Mouse (Mus musculus): ENCODE measurements around the gene Dnajb14. TPM values are rescaled to one million over a fixed set of nuclear protein-coding genes. Genes with fewer than 3 reads are reported as not detected.

Gene Dnajb14
- total and polyA plus RNA-seq, 3 experiments: 2.8 to 7.0 (median 4.4) TPM

- H3K4me3 ChIP-seq (replicated peaks in 1 of 3; ENCODE audit: low read depth in 2 of 3, low read length in 2 of 3, poor library complexity in 1 of 3): no peak overlapping the region
- no peak overlapping the region for H3K27ac ChIP-seq (ENCODE audit: insufficient read depth, low read depth)
- DNase-seq (ENCODE audit: extremely low read depth): no peak
- H3K36me3 ChIP-seq (replicated peaks in 1 of 2; ENCODE audit: control insufficient read depth in 1 of 2, insufficient read depth in 1 of 2, low read length in 1 of 2): peaks cover 0 to 3% of the 10 kb centered on the region in 2 experiments
- no peaks in the 10 kb centered on the region for H3K27me3 ChIP-seq (replicated peaks)
- H3K79me2 ChIP-seq (replicated peaks; ENCODE audit: control insufficient read depth, extremely low read depth, insufficient read depth, poor library complexity, severe bottlenecking): no peaks in the 10 kb centered on the region
- H3K4me2 ChIP-seq (ENCODE audit: insufficient read depth, low read depth, poor library complexity, severe bottlenecking): no peak overlapping the region
- no peak overlapping the region for H3K9ac ChIP-seq (ENCODE audit: insufficient read depth, low read depth)
- H3K9me3 ChIP-seq (replicated peaks; ENCODE audit: low read length): peaks cover 6% of the 10 kb centered on the region
- in situ Hi-C loops (cut with MboI; ENCODE audit: low pct_ligation_motif_present, low pct_unique_long_range_greater_than_20kb, low sequenced_read_pairs) (no loop called here), dilution Hi-C loops (cut with MboI; ENCODE audit: extremely low pct_ligation_motif_present, extremely low pct_unique_long_range_greater_than_20kb, low sequenced_read_pairs) (no loop called here)
- peaks cover 0 to 9% of the 10 kb centered on the region in 2 experiments; a peak in 2 of 4 replicates for H3K4me1 ChIP-seq (ENCODE audit: control insufficient read depth in 1 of 2, insufficient read depth in 2 of 2)
- TF ChIP-seq ZNF384 (IDR thresholded peaks at IDR 0.05; ENCODE audit: low read depth, low read length): no peak
- TF ChIP-seq EP300 (IDR thresholded peaks at IDR 0.05; ENCODE audit: low read length): no peak
- no peak for TF ChIP-seq MAX (IDR thresholded peaks at IDR 0.05; ENCODE audit: low read length)
- no peak for TF ChIP-seq JUND (conservative IDR thresholded peaks at IDR 0.05; ENCODE audit: low read depth, low read length)
- TF ChIP-seq MEF2A (IDR thresholded peaks at IDR 0.05; ENCODE audit: borderline replicate concordance, low read depth, low read length): no peak
- no peak for TF ChIP-seq GABPA (IDR thresholded peaks at IDR 0.05; ENCODE audit: insufficient replicate concordance, low read depth, low read length)
- no peak for TF ChIP-seq MAZ (IDR thresholded peaks at IDR 0.05; ENCODE audit: low read depth, low read length)
- no peak for TF ChIP-seq MAFK (IDR thresholded peaks at IDR 0.05; ENCODE audit: insufficient replicate concordance, low read length)
- no peak for TF ChIP-seq BHLHE40 (IDR thresholded peaks at IDR 0.05; ENCODE audit: low read depth, low read length)
- TF ChIP-seq RCOR1 (conservative IDR thresholded peaks at IDR 0.05; ENCODE audit: low read depth, low read length): no peak
- no peak for TF ChIP-seq TBP (conservative IDR thresholded peaks at IDR 0.05; ENCODE audit: low read depth, low read length)
- TF ChIP-seq IRF4 (IDR thresholded peaks at IDR 0.05; ENCODE audit: low read depth, low read length): no peak
- no peak for TF ChIP-seq ZC3H11A (IDR thresholded peaks at IDR 0.05; ENCODE audit: low read depth, low read length)
- TF ChIP-seq RAD21 (IDR thresholded peaks at IDR 0.05; ENCODE audit: low read depth, low read length): no peak
Measured at GRCm38 (mm10) chr3:137856061-137856460, 11.4 kb upstream of the Dnajb14 start.

DNA sequence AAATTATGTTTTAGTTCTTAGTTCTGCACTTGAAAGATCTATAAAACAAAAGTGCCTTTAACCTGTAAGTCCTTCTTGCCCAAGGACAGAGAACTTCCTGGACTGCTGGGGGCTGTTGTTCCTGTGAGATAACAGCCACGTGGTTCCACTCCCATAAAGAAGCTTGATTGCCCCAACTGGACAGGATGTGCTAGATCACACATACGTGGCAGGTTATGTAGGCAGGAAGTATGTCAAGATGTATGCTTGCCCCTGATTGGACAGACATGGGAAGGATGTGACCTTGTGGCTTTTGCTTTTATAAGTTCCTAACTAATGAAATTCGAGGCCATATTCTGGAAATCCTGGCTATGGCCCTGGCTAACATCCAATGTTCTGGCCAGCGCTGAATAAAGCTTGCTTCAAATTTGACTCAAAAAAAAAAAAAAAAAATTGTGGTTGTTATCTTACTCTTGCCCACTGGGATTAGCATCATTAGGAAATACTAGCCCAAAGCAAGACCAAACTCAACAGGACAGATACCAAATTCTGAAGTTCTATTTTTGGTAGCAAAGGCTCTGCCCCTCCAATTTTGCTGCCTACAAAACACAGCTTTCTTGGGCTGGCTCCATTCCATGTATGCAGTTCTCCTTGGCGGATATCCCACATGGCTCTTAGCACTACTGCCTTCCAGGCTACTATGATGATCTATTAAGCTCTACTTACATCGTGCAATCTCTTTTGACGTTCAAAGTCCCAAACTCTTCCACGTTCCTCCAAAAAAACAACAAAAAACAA is 6.9 kb upstream of the Dnajb14 start:
- DNase-seq (ENCODE audit: extremely low read depth): no peak
- H3K9ac ChIP-seq (ENCODE audit: insufficient read depth, low read depth): no peak overlapping the region
- H3K4me3 ChIP-seq (replicated peaks in 1 of 3; ENCODE audit: low read depth in 2 of 3, low read length in 2 of 3, poor library complexity in 1 of 3): no peak overlapping the region
- H3K27ac ChIP-seq (ENCODE audit: insufficient read depth, low read depth): no peak overlapping the region
- peaks cover 0 to 4% of the 10 kb centered on the region in 2 experiments for H3K36me3 ChIP-seq (replicated peaks in 1 of 2; ENCODE audit: control insufficient read depth in 1 of 2, insufficient read depth in 1 of 2, low read length in 1 of 2)
- H3K27me3 ChIP-seq (replicated peaks): no peaks in the 10 kb centered on the region
- H3K9me3 ChIP-seq (replicated peaks; ENCODE audit: low read length): peaks cover 6% of the 10 kb centered on the region
- in situ Hi-C loops (cut with MboI; ENCODE audit: low pct_ligation_motif_present, low pct_unique_long_range_greater_than_20kb, low sequenced_read_pairs): loop anchor here (5.0 to 10.0 kb wide), 2 partner anchors 78 to 284 kb away; partner anchors contain the start of genes Mttp and Trmt10a
- H3K4me1 ChIP-seq (ENCODE audit: control insufficient read depth in 1 of 2, insufficient read depth in 2 of 2): peaks cover 0 to 8% of the 10 kb centered on the region in 2 experiments; a peak in 2 of 4 replicates
- dilution Hi-C loops (cut with MboI; ENCODE audit: extremely low pct_ligation_motif_present, extremely low pct_unique_long_range_greater_than_20kb, low sequenced_read_pairs): no loop called here
- peaks cover 11% of the 10 kb centered on the region for H3K79me2 ChIP-seq (replicated peaks; ENCODE audit: control insufficient read depth, extremely low read depth, insufficient read depth, poor library complexity, severe bottlenecking)
- no peak for TF ChIP-seq RAD21 (IDR thresholded peaks at IDR 0.05; ENCODE audit: low read depth, low read length)
- TF ChIP-seq ZNF384 (IDR thresholded peaks at IDR 0.05; ENCODE audit: low read depth, low read length): peak; percentile 66
- no peak overlapping the region for H3K4me2 ChIP-seq (ENCODE audit: insufficient read depth, low read depth, poor library complexity, severe bottlenecking)

All from CH12.LX (cell line).